Mouse (Mus musculus): ENCODE results near the gene Gm340. TPM values are rescaled to one million over a fixed set of nuclear protein-coding genes. Genes with fewer than 3 reads are reported as not detected.
A peak's percentile ranks its signal among the peaks of the same experiment; 100 is the strongest.

Gm340 gene
- polyA plus RNA-seq, 1 experiment from 2014 or later = 2.9 TPM

DNA sequence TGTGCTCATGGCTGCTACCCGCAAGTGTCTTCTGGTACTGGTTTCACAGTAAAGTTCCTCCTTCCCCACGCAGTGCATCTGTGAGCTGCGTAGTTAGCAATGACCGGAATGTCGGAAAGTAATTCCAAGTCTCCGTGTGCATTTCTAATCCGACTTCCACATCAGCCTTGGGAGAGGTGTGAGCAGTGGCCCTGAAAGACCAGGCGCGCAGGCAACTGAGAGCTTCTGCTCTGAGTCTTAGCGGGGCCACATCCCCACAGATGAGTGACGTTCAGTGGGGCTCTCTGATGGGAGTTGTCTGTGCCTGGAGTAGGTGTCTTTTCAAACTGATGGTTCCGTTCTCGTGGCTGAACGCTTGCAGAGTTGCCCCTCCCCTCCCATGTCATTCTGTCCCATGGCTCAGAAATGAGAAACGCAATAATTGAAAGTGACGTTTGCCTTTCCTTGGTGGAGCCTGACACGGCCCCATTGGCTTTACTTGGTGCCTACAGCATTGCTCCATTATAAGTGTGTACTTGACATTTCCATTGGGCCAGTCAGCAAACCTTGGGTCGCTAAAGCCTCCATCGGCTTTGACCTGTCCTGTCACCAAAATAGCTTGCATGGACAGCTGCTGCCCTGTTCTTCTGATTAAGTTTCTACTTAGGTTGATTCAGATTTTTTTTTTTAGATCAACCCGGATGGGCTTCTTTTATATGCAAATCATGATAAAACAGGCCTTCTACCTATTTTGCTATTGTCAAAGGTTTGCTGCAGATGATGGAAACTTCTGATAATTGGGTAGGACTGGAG is 5.5 kb downstream of the Gm340 start:
- Histone ChIP-seq H3K4me2 (replicated peaks) (no peak overlapping the region), H3K36me3 (peaks cover 26% of the 10 kb centered on the region), H3K9ac (replicated peaks) (no peak overlapping the region), H3K9me3 (no peaks in the 10 kb centered on the region), H3K27me3 (no peaks in the 10 kb centered on the region), H3K4me3 (no peak overlapping the region), H3K27ac (replicated peaks) (no peak overlapping the region), H3K4me1 (no peaks in the 10 kb centered on the region)
- no peak for ATAC-seq (replicated peaks)
- WGBS = 88% methylated on average over 20 of the region's 20 CpGs

- Histone ChIP-seq H3K4me1 (no peaks in the 10 kb centered on the region), H3K9me3 (no peaks in the 10 kb centered on the region), H3K27me3 (no peaks in the 10 kb centered on the region), H3K4me2 (replicated peaks) (no peak overlapping the region), H3K36me3 (peaks cover 13% of the 10 kb centered on the region), H3K4me3 (no peak overlapping the region), H3K9ac (replicated peaks) (no peak overlapping the region), H3K27ac (replicated peaks) (no peak overlapping the region)
- ATAC-seq (replicated peaks) = no peak
- WGBS = 80% methylated on average over 7 of the region's 7 CpGs
These were observed 6.9 kb downstream of the Gm340 start for GRCm38 (mm10) chr19:41589026-41589425.

GRCm38 (mm10) chr19:41589681-41590080 is 7.5 kb downstream of the Gm340 start:
- Histone ChIP-seq H3K27me3 (no peaks in the 10 kb centered on the region), H3K27ac (replicated peaks) (no peak overlapping the region), H3K9ac (replicated peaks) (no peak overlapping the region), H3K9me3 (no peaks in the 10 kb centered on the region), H3K4me2 (replicated peaks) (no peak overlapping the region), H3K4me3 (no peak overlapping the region), H3K4me1 (no peaks in the 10 kb centered on the region), H3K36me3 (peaks cover 6% of the 10 kb centered on the region; the same call in 1 of the 2 replicates)
- 86% methylated on average over 8 of the region's 8 CpGs for WGBS
- no peak for ATAC-seq (replicated peaks)

- ATAC-seq (replicated peaks) = no peak
- H3K9ac ChIP-seq (replicated peaks) = no peak overlapping the region
- no peaks in the 10 kb centered on the region for H3K27me3 ChIP-seq
- H3K4me2 ChIP-seq (replicated peaks) = no peak overlapping the region
- no peaks in the 10 kb centered on the region for H3K9me3 ChIP-seq
- no peaks in the 10 kb centered on the region for H3K36me3 ChIP-seq
- no peaks in the 10 kb centered on the region for H3K4me1 ChIP-seq
- H3K4me3 ChIP-seq = no peak overlapping the region
- no peak overlapping the region for H3K27ac ChIP-seq (replicated peaks)
- 83% methylated on average over 12 of the region's 12 CpGs for WGBS
These were observed 9.6 kb downstream of the Gm340 start for GRCm38 (mm10) chr19:41591808-41592207.

DNA sequence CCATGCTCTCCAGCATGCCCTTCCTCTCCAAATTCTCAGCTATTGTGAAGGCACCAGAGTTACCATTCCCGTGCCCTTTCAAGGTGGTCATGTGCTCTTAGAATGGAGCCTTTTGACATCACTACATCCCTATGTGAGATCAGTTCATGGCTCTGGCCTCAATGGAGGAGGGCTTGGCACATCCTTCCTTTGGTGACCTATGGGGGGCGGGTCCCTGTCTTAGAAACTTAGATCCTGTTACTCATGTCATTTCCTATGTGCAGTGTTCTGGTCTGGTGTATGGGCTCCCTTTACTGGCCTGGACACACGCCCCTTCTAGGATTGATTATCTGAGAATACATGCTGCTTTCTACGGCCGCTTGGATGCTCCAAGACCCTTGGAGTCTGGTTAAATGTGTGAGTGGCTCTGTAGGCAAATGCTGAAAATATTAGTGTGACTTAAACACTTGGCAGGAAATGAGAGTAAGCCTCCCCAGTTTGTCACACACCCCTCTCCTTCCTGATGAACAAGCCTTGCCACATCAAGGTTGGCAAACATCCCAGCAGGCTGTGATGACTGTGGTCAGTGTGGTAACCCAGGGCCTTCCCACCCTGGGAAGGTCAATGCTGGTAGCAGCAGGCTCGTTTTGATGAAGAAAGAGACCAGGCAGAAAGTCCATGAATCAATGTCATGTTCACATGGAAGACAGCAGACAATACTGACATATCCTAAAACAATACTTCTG is 15.2 kb downstream of the Gm340 start:
- H3K9me3 ChIP-seq = no peaks in the 10 kb centered on the region

DNA sequence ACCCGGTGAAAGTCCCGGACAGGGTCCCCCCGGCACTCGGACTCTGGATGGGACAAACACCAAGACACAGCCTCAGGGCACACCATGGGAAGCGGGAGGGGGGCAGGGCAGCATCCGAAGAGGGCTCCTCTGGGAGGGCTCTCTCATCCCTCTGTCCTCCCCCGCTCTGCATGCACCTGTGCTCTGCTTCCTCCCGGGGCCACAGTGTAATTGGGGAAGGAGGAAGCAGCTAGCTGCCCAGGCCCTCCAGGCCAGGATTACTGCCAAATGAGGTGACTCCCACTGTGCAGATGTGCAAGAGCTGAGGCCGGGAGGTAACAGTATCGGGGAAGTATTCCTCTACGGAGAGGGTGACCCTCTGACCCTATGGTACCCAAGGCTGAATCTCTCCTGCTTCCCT is 18.5 kb downstream of the Gm340 start:
- H3K4me3 ChIP-seq = no peak overlapping the region

More for the DNA sequence above, 15.2 kb downstream of the Gm340 start:
- Histone ChIP-seq H3K4me1 (no peaks in the 10 kb centered on the region), H3K36me3 (no peaks in the 10 kb centered on the region; the same call in 1 of the 2 replicates), H3K9ac (replicated peaks) (no peak overlapping the region), H3K4me3 (no peak overlapping the region), H3K4me2 (replicated peaks) (no peak overlapping the region), H3K27me3 (no peaks in the 10 kb centered on the region), H3K27ac (replicated peaks) (no peak overlapping the region)
- ATAC-seq (replicated peaks) = no peak
- 87% methylated on average over 6 of the region's 6 CpGs for WGBS

GRCm38 (mm10) chr19:41606208-41606987 is 24.2 kb downstream of the Gm340 start:
- H3K27me3 ChIP-seq = no peaks in the 10 kb centered on the region
- WGBS = 81% methylated on average over 10 of the region's 10 CpGs
- no peak overlapping the region for H3K4me2 ChIP-seq (replicated peaks)
- H3K4me3 ChIP-seq = no peak overlapping the region
- no peak overlapping the region for H3K9ac ChIP-seq (replicated peaks)
- no peak for ATAC-seq (replicated peaks)
- no peaks in the 10 kb centered on the region for H3K9me3 ChIP-seq
- H3K36me3 ChIP-seq = peaks cover 14% of the 10 kb centered on the region
- H3K27ac ChIP-seq (replicated peaks) = no peak overlapping the region
- H3K4me1 ChIP-seq = no peaks in the 10 kb centered on the region

More for the DNA sequence above, 18.5 kb downstream of the Gm340 start:
- ATAC-seq (replicated peaks) = no peak
- Histone ChIP-seq H3K9me3 (no peaks in the 10 kb centered on the region), H3K4me1 (no peaks in the 10 kb centered on the region), H3K4me2 (replicated peaks) (no peak overlapping the region), H3K9ac (replicated peaks) (no peak overlapping the region), H3K27me3 (no peaks in the 10 kb centered on the region), H3K36me3 (peaks cover 4% of the 10 kb centered on the region; the same call in 1 of the 2 replicates), H3K27ac (replicated peaks) (no peak overlapping the region)
- WGBS = 43% methylated on average over 11 of the region's 11 CpGs

DNA sequence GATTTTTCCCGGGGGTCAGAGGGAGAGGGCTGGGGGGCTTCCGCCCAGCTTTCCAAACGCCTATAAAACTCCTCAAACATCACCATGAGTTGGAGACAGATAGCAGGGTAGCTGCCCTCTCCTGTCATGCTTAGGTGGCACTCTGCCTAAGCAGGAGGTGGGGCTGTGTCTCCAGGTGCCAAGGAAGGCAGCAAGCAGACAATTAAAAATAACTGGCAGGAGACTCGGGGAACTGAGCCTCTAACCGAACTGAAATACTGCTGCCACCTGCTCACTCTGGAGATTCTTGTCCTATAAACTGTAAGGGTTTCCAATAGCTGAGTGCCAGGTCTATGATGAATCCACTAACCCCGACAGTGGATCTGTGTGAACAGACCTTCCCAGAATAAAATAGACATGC is 29.5 kb downstream of the Gm340 start:
- H3K36me3 ChIP-seq = 0 out of 2 replicates have a peak, but pooled peaks cover 6% of the 10 kb centered on the region
- H3K4me2 ChIP-seq (replicated peaks) = no peak overlapping the region
- no peak for ATAC-seq (replicated peaks)
- peaks cover 36% of the 10 kb centered on the region for H3K4me1 ChIP-seq
- no peak overlapping the region for H3K27ac ChIP-seq (replicated peaks)
- no peaks in the 10 kb centered on the region for H3K27me3 ChIP-seq
- H3K9ac ChIP-seq (replicated peaks) = no peak overlapping the region
- H3K9me3 ChIP-seq = no peaks in the 10 kb centered on the region
- WGBS = 61% methylated on average over 6 of the region's 6 CpGs
- H3K4me3 ChIP-seq = no peak overlapping the region

DNA sequence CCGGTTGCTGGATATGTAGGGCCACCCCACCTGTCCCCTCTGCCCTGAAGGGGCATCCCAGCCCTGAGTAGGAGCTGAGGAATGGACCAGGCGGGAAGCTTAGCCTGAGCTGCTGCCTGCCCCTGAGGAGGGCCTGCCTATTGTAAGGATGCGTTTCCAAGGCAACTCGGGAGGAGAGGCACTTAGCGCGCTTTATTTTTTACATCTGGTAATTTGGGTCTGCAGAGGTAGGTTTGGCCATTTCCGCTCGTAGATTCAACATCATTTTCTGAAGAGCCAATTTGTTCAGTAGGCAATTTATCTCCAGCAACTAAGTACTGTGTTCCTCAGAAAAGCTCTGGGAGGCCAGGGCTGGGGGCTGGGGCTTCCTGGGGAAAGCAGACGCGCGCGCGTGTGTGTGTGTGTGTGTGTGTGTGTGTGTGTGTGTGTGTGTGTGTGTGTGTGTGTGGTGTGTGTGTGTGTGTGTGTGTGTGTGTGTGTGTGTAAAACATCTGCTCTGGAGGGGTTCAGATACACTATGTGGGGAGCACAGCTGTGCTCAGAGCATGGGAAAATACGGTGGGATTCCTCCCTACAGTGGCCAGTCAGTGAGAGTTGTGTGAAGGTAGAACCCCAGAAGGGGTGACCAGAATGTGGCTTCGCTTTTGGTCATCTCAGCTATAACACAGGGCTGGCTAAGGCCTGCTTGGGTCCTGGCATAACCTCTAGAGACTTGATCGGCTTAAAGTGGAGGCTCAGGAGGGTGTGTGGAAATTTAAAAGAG is 31.3 kb downstream of the Gm340 start:
- WGBS = 16% methylated on average over 16 of the region's 16 CpGs

DNA sequence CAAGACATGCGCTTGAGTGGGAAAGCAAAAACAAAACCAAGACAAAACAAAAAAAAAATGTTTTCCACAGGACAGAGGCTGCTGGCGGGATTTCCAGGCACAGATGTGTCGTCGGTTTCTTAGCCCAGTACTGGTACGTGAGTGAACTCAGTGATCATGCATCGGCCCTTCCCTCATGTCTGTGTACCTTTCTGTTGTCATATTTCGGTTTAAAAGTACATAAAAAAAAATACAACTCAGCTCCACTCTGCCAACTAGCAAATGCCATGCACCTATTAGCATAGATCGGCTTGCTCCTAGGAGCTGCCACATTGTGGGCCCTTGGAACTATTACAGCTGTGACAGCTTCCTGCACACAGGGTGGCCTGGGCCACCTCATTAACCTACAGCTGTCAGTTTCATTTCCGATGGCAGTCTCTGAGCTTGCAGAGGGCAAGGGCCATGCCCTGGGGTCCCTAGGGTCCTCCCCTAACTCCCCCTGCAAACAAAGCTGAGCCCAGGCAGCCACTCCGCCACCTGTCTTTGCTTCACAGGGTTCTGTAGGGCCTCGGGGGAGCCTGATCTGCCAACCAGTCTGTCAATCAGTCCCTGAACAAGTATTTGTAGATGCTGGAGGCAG is 33.5 kb downstream of the Gm340 start:
- Histone ChIP-seq H3K27me3 (no peaks in the 10 kb centered on the region), H3K36me3 (0 out of 2 replicates have a peak, but pooled peaks cover 4% of the 10 kb centered on the region), H3K9ac (replicated peaks) (no peak overlapping the region), H3K27ac (replicated peaks) (no peak overlapping the region), H3K4me1 (peaks cover 49% of the 10 kb centered on the region), H3K4me3 (no peak overlapping the region), H3K9me3 (no peaks in the 10 kb centered on the region), H3K4me2 (replicated peaks) (no peak overlapping the region)
- WGBS = 56% methylated on average over 11 of the region's 11 CpGs
- no peak for ATAC-seq (replicated peaks)

More for the DNA sequence above, 31.3 kb downstream of the Gm340 start:
- Histone ChIP-seq H3K36me3 (0 out of 2 replicates have a peak, but pooled peaks cover 6% of the 10 kb centered on the region), H3K4me2 (replicated peaks) (peak overlapping the region; percentile 13; the same call in 1 of the 2 replicates), H3K27ac (replicated peaks) (peak overlapping the region; percentile 74), H3K27me3 (no peaks in the 10 kb centered on the region), H3K9me3 (no peaks in the 10 kb centered on the region), H3K4me3 (no peak overlapping the region), H3K4me1 (peaks cover 45% of the 10 kb centered on the region), H3K9ac (replicated peaks) (no peak overlapping the region)
- ATAC-seq (replicated peaks) = peak; percentile 65

GRCm38 (mm10) chr19:41616274-41616673 is 34.1 kb downstream of the Gm340 start:
- Histone ChIP-seq H3K9me3 (no peaks in the 10 kb centered on the region), H3K27me3 (no peaks in the 10 kb centered on the region), H3K27ac (replicated peaks) (no peak overlapping the region), H3K4me2 (replicated peaks) (no peak overlapping the region), H3K4me1 (peaks cover 49% of the 10 kb centered on the region), H3K9ac (replicated peaks) (no peak overlapping the region), H3K36me3 (no peaks in the 10 kb centered on the region), H3K4me3 (no peak overlapping the region)
- 85% methylated on average over 6 of the region's 6 CpGs for WGBS
- no peak for ATAC-seq (replicated peaks)

Measured in forebrain, embryonic 15.5 days (tissue).